Mouse (Mus musculus): Measurements from ENCODE around the gene Lrrc61. TPM values are rescaled to one million over a fixed set of nuclear protein-coding genes. Genes with fewer than 3 reads are reported as not detected.
A peak's percentile ranks its signal among the peaks of the same experiment; 100 is the strongest.

Lrrc61 gene
- total RNA-seq, 2 experiments from 2014 or later: 3.3 to 17.0 TPM

GRCm38 (mm10) chr6:48582037-48582436 is 27.4 kb downstream of the Lrrc61 start:
- peak; percentile 73 for ATAC-seq (replicated peaks; ENCODE audit: low FRiP score, low TSS enrichment, poor library complexity, severe bottlenecking)

DNA sequence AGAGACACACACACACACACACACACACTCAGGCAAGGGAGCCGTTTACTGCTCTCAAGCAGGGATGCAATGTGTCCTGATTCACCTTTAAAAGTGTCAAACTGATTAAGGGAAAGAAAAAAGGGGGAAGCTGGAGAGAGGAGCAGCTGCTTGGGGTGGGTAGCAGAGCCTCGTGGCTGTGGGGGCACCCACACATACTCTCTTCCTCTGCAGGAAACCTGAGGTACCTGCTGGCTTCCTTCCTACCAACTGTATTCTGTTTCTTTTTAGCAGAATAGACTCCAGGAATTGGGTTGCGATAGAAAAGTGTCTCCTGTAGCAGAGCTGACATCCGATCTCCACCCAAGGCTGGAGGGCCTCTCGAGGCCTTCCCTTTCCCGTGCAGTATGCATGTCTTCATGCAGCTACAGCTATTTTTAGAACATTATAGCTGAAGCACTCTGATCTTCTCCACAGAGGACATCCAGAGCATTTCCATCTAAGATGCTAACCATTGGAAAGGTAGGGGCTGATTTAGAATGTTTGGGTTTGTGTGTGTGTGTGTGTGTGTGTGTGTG is 34.7 kb downstream of the Lrrc61 start, which contains the start of gene Gm45021:
TSS of gene Gm45021 (plus strand) at position 417 of the 557 bp plus-strand sequence.
- ATAC-seq (replicated peaks; ENCODE audit: low FRiP score, low TSS enrichment, poor library complexity, severe bottlenecking): no peak

- no peak for ATAC-seq (replicated peaks; ENCODE audit: low FRiP score, low TSS enrichment, poor library complexity, severe bottlenecking)
Measured at GRCm38 (mm10) chr6:48591221-48591845, 36.7 kb downstream of the Lrrc61 start.

GRCm38 (mm10) chr6:48591871-48592270 is 37.3 kb downstream of the Lrrc61 start:
- ATAC-seq (replicated peaks; ENCODE audit: low FRiP score, low TSS enrichment, poor library complexity, severe bottlenecking): no peak

- peak; percentile 82 for ATAC-seq (replicated peaks; ENCODE audit: low FRiP score, low TSS enrichment, poor library complexity, severe bottlenecking)
Measured at GRCm38 (mm10) chr6:48593158-48594042, 38.8 kb downstream of the Lrrc61 start, which contains the start of the genes Repin1 and Gm44965. Repin1 (plus strand) TSS chr6:48593883. Gm44965 (plus strand) TSS chr6:48593941.

- peak; percentile 18 for ATAC-seq (replicated peaks; ENCODE audit: low FRiP score, low TSS enrichment, poor library complexity, severe bottlenecking)
Measured at GRCm38 (mm10) chr6:48594043-48594738, 39.6 kb downstream of the Lrrc61 start.

DNA sequence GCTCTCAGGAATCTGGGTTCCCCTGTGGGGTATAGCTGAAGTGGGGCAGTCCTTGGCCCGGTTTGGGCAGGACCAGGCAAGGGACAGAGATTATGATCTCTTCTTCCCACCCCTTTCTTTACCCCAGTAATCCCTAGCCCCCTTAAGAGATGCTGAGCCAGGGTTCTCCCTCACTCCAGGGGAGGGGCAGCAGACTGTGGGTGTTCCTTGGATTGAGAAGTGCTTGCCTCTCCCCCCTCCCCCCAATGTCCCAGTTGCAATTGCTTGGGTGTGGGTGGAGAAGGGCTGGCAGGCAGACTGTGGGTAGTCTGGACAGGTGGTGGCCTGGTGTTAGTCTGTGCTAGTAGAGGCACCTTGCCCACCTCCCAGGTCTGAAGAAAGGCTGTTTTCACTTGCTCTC is 40.7 kb downstream of the Lrrc61 start:
- ATAC-seq (replicated peaks; ENCODE audit: low FRiP score, low TSS enrichment, poor library complexity, severe bottlenecking): no peak

DNA sequence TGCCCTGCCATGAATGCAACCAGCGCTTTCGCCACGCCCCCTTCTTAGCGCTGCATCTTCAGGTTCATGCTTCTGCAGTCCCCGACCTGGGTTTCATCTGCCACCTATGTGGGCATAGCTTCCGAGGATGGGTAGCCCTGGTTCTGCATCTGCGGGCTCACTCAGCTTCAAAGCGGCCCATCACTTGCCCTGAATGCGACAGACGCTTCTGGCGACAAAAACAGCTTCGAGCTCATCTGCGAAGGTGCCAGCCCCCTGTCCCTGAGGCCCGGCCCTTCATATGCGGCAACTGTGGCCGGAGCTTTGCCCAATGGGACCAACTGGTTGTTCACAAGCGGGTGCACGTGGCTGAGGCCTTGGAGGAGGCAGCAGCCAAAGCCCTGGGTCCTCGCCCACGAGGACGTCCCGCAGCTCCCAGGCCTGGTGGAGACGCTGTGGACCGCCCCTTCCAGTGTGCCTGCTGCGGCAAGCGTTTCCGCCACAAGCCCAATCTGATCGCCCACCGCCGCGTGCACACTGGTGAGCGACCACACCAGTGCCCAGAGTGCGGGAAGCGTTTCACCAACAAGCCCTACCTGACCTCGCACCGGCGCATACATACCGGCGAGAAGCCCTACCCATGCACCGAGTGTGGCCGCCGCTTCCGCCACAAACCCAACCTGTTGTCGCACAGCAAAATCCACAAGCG is 42.1 kb downstream of the Lrrc61 start:
- ATAC-seq (replicated peaks; ENCODE audit: low FRiP score, low TSS enrichment, poor library complexity, severe bottlenecking): no peak

- no peak for ATAC-seq (replicated peaks; ENCODE audit: low FRiP score, low TSS enrichment, poor library complexity, severe bottlenecking)
Measured at GRCm38 (mm10) chr6:48597233-48597625, 42.6 kb downstream of the Lrrc61 start.

- no peak for ATAC-seq (replicated peaks; ENCODE audit: low FRiP score, low TSS enrichment, poor library complexity, severe bottlenecking)
Measured at GRCm38 (mm10) chr6:48600594-48600993, 46.0 kb downstream of the Lrrc61 start.

DNA sequence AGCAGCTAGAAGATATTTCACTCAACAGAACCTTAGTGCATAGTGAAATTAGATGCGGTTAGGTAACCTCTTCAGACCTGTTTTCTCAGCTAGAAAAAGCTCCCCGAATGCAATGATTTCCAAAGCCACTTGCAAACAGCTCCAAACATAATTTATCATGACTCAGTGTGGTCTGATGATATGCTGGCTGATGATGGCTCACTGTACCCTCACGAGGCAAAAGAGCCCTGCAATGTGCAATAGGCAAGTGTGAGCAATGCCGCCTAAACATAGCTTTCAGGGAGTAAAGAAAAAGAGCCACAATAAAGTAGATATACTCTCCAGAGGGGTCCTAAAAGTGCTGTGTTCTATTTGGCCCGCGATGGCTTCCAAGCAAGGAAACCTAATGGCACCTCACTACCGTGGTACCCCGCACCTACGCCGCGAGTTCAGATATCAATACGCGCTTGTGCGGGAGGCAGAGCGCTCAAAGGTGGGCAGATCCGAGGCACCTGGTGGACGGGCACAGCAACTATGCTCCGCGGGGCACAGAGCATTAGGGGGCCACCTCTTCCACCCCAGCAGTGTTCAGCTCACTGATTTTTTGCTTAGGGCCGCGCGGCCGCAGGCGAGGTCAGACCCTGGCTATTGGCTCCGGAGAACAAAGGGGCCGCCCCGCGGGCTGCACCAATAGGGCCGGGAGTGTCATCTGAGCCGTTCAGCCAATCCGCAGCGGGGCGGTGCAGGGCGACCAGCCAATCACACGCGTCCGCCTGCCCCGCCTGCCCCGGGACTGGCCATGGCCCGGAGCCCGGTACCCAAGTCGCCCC is 46.9 kb downstream of the Lrrc61 start, which contains the start of gene Zfp775:
TSS of gene Zfp775 (plus strand) at position 793 of the 809 bp plus-strand sequence.
- ATAC-seq (replicated peaks; ENCODE audit: low FRiP score, low TSS enrichment, poor library complexity, severe bottlenecking): peak; percentile 99

- peak; percentile 39 for ATAC-seq (replicated peaks; ENCODE audit: low FRiP score, low TSS enrichment, poor library complexity, severe bottlenecking)
Measured at GRCm38 (mm10) chr6:48602080-48602741, 47.6 kb downstream of the Lrrc61 start.

GRCm38 (mm10) chr6:48608124-48608523 is 53.5 kb downstream of the Lrrc61 start:
- no peak for ATAC-seq (replicated peaks; ENCODE audit: low FRiP score, low TSS enrichment, poor library complexity, severe bottlenecking)

- ATAC-seq (replicated peaks; ENCODE audit: low FRiP score, low TSS enrichment, poor library complexity, severe bottlenecking): peak; percentile 75
Measured at GRCm38 (mm10) chr6:48609512-48609911, 54.9 kb downstream of the Lrrc61 start.

DNA sequence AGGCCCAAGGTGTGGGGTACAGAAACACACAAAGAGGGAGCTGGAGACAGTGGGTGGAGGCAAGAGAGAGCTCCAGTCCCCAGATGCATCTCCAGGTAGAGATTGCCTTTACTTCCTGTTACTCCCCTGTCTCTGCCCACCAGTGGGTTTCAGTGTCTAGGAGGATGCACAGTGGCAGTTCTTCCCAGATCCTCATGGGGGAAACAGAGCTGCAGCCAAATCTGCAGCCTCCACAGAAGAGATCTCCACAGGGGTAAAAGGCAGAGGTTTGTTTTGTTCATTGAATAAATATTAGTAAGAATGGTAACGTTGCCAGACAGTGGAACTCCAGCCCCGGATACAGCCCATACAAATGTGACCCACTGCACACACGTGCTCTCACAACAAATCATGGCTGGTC is 56.1 kb downstream of the Lrrc61 start:
- no peak for ATAC-seq (replicated peaks; ENCODE audit: low FRiP score, low TSS enrichment, poor library complexity, severe bottlenecking)

GRCm38 (mm10) chr6:48613464-48613863 is 58.9 kb downstream of the Lrrc61 start:
- no peak for ATAC-seq (replicated peaks; ENCODE audit: low FRiP score, low TSS enrichment, poor library complexity, severe bottlenecking)

GRCm38 (mm10) chr6:48614756-48615155 is 60.2 kb downstream of the Lrrc61 start:
- ATAC-seq (replicated peaks; ENCODE audit: low FRiP score, low TSS enrichment, poor library complexity, severe bottlenecking): no peak

DNA sequence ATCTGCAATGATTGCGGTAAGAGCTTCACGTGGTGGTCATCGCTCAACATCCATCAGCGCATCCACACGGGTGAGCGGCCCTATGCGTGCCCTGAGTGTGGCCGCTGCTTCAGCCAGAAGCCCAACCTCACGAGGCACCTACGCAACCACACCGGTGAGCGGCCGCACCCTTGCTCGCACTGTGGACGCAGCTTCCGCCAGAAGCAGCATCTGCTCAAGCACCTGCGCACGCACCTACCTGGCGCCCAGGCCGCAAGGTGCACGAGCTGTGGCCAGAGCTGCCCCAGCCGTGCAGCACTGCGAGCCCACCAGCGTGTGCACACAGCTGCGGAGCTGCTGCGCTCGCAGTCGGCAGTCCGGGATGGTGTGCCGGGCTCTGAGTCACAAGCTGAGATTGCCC is 65.4 kb downstream of the Lrrc61 start:
- ATAC-seq (replicated peaks; ENCODE audit: low FRiP score, low TSS enrichment, poor library complexity, severe bottlenecking): no peak

All from megakaryocyte-erythroid progenitor cell, adult 5-6 weeks (primary cell).